Mouse (Mus musculus): ENCODE measurements around the gene R3hdm4.
A peak's percentile ranks its signal among the peaks of the same experiment; 100 is the strongest.

R3hdm4 gene

GRCm38 (mm10) chr10:79874290-79874862, 46.6 kb downstream of the R3hdm4 start, which contains the start of the genes Prtn3 and Plppr3:
Gene Prtn3 (plus strand): TSS chr10:79874476.
Gene Plppr3 (minus strand): TSS chr10:79874634.
- DNase-seq (ENCODE audit: extremely low read depth, insufficient read length, low spot score): no peak

GRCm38 (mm10) chr10:79873715-79874289, 47.2 kb downstream of the R3hdm4 start:
- no peak for DNase-seq (ENCODE audit: extremely low read depth, insufficient read length, low spot score)

GRCm38 (mm10) chr10:79873313-79873712, 47.7 kb downstream of the R3hdm4 start:
- no peak for DNase-seq (ENCODE audit: extremely low read depth, insufficient read length, low spot score)

GRCm38 (mm10) chr10:79872862-79873261, 48.1 kb downstream of the R3hdm4 start:
- DNase-seq (ENCODE audit: extremely low read depth, insufficient read length, low spot score): no peak

- no peak for DNase-seq (ENCODE audit: extremely low read depth, insufficient read length, low spot score)
These were observed 49.2 kb downstream of the R3hdm4 start for GRCm38 (mm10) chr10:79871845-79872244.

GRCm38 (mm10) chr10:79866601-79867000, 54.4 kb downstream of the R3hdm4 start:
- DNase-seq (ENCODE audit: extremely low read depth, insufficient read length, low spot score): peak; percentile 44

- DNase-seq (ENCODE audit: extremely low read depth, insufficient read length, low spot score): peak; percentile 59
These were observed 55.2 kb downstream of the R3hdm4 start for GRCm38 (mm10) chr10:79865801-79866295.

GRCm38 (mm10) chr10:79865189-79865601, 55.8 kb downstream of the R3hdm4 start:
- DNase-seq (ENCODE audit: extremely low read depth, insufficient read length, low spot score): peak; percentile 52

GRCm38 (mm10) chr10:79864351-79865188, 56.4 kb downstream of the R3hdm4 start:
- DNase-seq (ENCODE audit: extremely low read depth, insufficient read length, low spot score): peak; percentile 49

- peak; percentile 41 for DNase-seq (ENCODE audit: extremely low read depth, insufficient read length, low spot score)
These were observed 58.1 kb downstream of the R3hdm4 start for GRCm38 (mm10) chr10:79862925-79863324.

- peak; percentile 37 for DNase-seq (ENCODE audit: extremely low read depth, insufficient read length, low spot score)
These were observed 58.8 kb downstream of the R3hdm4 start for GRCm38 (mm10) chr10:79862049-79862788.

GRCm38 (mm10) chr10:79861230-79862048, 59.6 kb downstream of the R3hdm4 start:
- DNase-seq (ENCODE audit: extremely low read depth, insufficient read length, low spot score): no peak

GRCm38 (mm10) chr10:79860079-79860911, 60.7 kb downstream of the R3hdm4 start:
- no peak for DNase-seq (ENCODE audit: extremely low read depth, insufficient read length, low spot score)
